Mouse (Mus musculus): ENCODE measurements at regions not wholly inside any gene's neighbourhood (a gene's known extent, or its start where the extent isn't known, plus 50 kb on each side); places are given as distances from the start of the nearest gene placed in this dataset.

DNA sequence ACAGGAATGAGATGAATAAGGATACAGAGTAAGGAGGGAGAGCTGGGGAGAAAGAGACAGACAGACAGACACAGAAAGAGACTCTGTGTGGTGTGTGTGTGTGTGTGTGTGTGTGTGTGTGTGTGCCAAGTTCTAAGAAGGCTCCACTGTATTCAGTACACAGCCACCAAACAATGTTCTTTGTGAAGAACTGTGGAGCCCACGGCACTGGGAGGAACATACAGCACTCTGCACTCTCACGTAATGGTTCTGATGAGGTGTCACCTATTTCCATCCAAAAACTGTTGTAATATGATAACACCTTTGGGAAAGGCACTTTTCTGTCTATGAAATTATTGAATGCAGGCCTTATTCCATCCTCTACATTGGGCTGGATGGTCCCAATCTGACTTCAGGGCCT lies 184.8 kb upstream of the Meox2 start:
- TF ChIP-seq POLR2A (IDR thresholded peaks at IDR 0.05; ENCODE audit: low read depth, low read length) (no peak), CTCF (IDR thresholded peaks at IDR 0.05; ENCODE audit: extremely low read depth, insufficient read depth, insufficient read length, insufficient replicate concordance) (no peak)

Measured in spleen, adult 2 months (tissue).